Mouse (Mus musculus): ENCODE data around the gene Slc37a3.

Gene Slc37a3

DNA sequence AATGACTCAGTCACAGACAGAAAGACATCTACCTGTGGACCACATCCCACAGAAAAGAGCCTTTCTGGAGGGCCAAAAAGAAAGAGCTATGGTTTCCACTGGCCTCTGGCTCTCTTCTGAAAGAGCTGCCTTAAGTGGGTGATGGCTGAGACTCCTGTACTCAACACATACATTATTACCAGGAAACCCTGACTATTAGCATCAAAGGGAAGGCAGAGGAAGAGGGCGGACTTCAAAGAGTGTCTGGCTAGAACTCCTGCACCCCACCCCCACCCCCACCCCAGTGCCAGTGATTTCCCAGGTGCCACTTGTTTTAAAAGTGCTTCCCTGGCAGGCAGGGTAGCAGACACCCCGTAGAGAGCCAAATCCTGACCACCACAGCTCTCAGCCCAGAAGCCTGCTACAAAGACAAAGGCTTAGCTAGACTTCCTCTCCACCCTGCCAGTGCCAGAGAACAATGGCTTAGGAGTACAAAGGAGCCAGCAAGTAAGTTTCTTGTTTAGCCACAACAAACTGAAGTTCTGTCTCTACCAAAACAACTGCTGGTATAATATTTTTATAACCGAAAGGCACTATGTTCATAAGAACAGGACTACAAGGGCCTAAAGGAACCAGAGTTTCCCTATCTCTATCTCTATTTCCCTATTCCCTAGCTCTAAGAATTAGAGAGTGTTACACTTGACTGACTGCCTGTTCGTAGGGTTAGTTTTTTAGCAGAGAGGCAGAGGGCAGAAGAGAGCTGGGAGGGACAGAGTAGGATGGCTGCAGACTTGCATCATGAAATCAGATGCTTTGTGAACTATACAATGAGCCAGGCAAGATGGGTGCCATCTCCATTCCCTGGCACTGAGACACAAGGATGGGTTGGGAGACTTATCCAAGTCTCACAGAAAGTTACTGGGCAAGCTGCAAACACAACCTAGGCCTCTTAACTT, 29.3 kb downstream of the Slc37a3 start:
- ChIA-PET CTCF (interaction anchor here in 3 of 4 experiments (0.5 to 1.8 kb wide), 17 partner anchors 8 to 435 kb away, joined by 3 to 5 read pairs (median 3); partner anchors contain the start of gene Slc37a3 (in 1 of the 3)), POLR2A (interaction anchor here (0.6 to 3.6 kb wide), 61 partner anchors 8 to 421 kb away, joined by 3 to 20 read pairs (median 4); partner anchors contain the start of genes Slc37a3 (in 3 of the 4), Dennd2a (in 1 of the 4), Mkrn1 (in 1 of the 4) and Parp12 (in 1 of the 4))

DNA sequence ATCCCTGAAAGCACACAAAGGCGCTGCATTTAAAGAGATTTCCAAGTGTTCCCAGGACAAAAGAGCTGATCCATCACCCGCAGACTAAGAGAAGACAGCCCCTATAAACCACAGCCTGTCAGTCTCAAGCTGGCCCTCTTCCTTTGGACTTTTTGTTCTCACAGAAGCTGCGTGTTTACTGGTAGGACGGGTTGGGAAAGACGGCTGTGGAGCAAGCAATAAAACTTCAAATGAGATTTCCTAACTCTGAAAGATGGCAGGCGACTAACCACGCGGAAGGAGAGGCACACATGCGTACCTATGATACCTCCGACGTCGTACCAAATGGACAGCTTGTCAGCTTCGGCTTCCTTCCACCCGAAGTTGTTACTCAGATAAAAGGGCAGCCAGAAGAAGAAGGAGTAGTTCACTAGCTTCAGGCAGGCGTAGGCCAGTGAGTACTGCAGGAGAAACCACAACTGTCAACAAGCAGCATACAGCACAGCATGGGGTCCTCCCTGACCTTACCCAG, 30.4 kb downstream of the Slc37a3 start:
- ChIA-PET POLR2A (interaction anchor here in 3 of 4 experiments (0.6 to 3.6 kb wide), 27 partner anchors 8 to 210 kb away, joined by 3 to 20 read pairs (median 4); partner anchors contain the start of genes Dennd2a (in 1 of the 3) and Slc37a3 (in 1 of the 3)), CTCF (interaction anchor here in 2 of 4 experiments (0.6 to 1.8 kb wide), 6 partner anchors 12 to 137 kb away, joined by 3 to 5 read pairs (median 4); no protein-coding TSS in a partner anchor)

DNA sequence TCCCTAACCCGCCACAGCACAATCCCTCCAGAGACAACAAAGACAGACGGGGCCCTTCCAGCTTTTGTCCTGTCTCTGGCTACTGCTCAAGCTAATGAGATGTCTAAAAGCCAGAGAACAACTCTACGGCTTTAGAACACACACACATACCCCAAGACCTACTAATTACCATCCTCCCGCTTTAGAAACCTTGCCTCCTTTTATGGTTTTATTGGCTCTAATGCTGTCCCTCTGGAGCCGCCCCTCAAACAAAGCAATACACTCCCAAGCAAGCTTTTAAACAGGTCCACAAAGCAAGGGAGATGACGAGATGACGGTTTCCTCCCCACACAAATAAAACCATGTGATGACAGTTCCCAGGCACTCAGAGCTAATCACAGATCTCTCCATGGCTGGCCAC, 32.0 kb downstream of the Slc37a3 start:
- CTCF ChIA-PET = interaction anchor here in 3 of 4 experiments (0.6 to 0.9 kb wide), 3 partner anchors 10 to 199 kb away, joined by 3 to 4 read pairs (median 3); no protein-coding TSS in a partner anchor
- POLR2A ChIA-PET = interaction anchor here in 1 of 4 experiments (1.0 to 2.2 kb wide), 3 partner anchors 9 to 50 kb away, joined by 3 to 6 read pairs (median 3); no protein-coding TSS in a partner anchor

DNA sequence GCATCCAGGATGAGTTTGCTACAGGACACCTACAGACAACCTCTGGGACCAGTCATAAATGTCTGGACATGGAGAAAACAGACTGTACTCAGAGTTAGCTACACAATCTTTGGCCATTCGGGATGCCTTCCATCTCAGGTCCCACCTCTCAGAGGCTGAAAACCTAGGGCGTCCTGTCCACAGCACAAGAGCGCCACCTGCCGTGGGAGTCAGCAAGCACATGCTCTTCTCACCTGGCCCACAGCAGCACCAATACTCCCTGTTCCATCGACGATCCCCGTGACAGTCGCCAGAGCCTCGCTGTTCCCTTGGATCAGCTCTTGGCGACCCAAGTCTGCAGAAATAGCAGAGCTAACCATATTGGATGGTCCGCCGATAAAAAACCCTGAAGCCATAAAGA, 33.5 kb downstream of the Slc37a3 start:
- ChIA-PET POLR2A (interaction anchor here in 2 of 4 experiments (0.6 to 2.2 kb wide), 6 partner anchors 9 to 68 kb away, joined by 3 to 6 read pairs (median 4); no protein-coding TSS in a partner anchor), CTCF (interaction anchor here (0.5 to 1.2 kb wide), 11 partner anchors 18 to 657 kb away, joined by 3 to 5 read pairs (median 3); partner anchors contain the start of gene Slc37a3 (in 1 of the 4))

DNA sequence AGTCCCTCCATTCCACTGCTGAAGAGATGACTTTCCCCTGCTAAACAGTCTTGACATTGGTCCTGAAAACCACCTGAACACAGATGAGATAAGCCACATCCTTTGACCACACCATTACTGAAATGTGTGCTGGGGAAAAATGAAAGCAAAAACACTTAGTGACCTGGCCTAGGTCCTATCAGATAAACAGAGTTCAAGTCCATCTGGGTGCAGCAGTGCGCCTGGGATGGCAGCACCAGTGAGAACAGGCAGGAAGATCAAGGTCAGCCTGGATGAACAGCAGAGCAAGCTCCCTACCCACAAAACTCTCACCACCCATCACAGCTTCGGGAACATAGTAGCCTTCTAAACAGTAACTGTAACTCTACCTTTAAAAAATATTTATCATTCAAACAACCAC, 35.7 kb downstream of the Slc37a3 start:
- CTCF ChIA-PET = interaction anchor here in 1 of 4 experiments (0.5 kb wide), 1 partner anchor 225 kb away, joined by 5 read pairs; no protein-coding TSS in a partner anchor
- POLR2A ChIA-PET = interaction anchor here in 2 of 4 experiments (0.6 to 1.3 kb wide), 2 partner anchors 28 to 46 kb away, joined by 3 read pairs; no protein-coding TSS in a partner anchor

DNA sequence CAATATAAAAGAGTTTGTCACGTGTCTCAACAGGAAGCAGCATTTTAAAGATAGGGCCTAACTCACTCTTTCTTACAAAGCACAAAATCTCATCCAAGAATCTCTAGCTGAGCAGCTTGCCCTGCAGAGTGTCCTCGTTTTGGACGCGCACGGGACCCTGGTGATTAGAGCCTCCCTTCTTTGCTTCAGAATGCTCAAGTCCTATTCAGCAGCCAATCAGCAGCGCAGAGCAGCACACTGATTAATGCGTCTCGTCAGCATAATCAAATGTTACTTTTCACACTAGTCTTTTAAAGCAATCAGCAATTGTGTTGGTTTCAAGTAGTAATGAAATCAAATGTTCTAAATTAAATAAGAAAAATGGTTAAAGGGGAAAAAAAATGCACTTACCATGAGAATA, 39.1 kb downstream of the Slc37a3 start:
- ChIA-PET CTCF (interaction anchor here (0.5 to 1.7 kb wide), 5 partner anchors 19 to 151 kb away, joined by 3 to 13 read pairs (median 3); no protein-coding TSS in a partner anchor), POLR2A (interaction anchor here in 2 of 4 experiments (0.5 to 3.6 kb wide), 4 partner anchors 10 to 96 kb away, joined by 3 to 20 read pairs (median 3); no protein-coding TSS in a partner anchor)

DNA sequence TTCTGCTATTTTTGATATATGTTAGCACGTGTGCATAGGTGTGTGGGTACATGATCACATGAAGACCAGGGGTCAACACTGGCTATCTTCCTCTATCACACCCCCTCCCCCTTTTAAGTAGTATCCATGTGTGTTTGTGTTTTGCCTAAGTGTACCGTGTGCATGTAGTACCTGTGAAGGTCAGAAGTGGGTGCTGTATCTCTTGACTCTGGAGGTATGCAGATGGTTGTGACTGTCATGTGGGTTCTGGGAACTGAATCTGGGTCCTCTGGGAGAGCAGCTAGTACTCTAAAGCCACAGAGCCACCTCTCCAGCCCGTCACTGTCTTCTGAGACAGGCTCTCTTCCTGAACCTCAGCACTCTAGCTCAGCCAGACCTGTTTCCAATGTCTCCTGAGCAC, 42.6 kb downstream of the Slc37a3 start:
- ChIA-PET POLR2A (interaction anchor here in 2 of 4 experiments (0.8 to 1.6 kb wide), 8 partner anchors 9 to 43 kb away, joined by 3 to 8 read pairs (median 4); partner anchors contain the start of gene Slc37a3 (in 1 of the 2)), CTCF (interaction anchor here in 2 of 4 experiments (0.6 to 1.5 kb wide), 4 partner anchors 10 to 311 kb away, joined by 3 to 8 read pairs (median 4); no protein-coding TSS in a partner anchor)

DNA sequence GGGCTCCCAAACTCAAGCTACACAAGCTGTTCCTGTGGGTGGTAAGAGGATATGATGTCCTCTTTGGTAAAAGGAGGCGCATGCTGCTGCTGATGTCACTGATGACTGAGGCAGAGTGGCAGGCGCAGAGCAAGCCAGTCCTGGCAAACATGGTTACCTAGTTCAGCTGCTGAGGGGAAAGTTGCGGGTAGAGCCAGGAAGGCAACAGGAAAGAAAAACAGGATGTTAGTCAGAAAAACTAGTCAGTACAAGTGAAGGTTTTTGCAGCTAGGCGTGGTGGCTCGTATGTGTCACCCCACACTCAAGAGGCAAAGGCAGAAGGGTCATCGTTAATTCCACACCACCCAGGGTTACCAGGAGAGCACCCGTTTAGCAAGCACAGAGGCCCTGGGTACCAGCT, 43.3 kb downstream of the Slc37a3 start:
- POLR2A ChIA-PET = no interaction called here
- CTCF ChIA-PET = interaction anchor here in 2 of 4 experiments (0.6 to 1.5 kb wide), 2 partner anchors 13 to 41 kb away, joined by 3 to 5 read pairs; no protein-coding TSS in a partner anchor

DNA sequence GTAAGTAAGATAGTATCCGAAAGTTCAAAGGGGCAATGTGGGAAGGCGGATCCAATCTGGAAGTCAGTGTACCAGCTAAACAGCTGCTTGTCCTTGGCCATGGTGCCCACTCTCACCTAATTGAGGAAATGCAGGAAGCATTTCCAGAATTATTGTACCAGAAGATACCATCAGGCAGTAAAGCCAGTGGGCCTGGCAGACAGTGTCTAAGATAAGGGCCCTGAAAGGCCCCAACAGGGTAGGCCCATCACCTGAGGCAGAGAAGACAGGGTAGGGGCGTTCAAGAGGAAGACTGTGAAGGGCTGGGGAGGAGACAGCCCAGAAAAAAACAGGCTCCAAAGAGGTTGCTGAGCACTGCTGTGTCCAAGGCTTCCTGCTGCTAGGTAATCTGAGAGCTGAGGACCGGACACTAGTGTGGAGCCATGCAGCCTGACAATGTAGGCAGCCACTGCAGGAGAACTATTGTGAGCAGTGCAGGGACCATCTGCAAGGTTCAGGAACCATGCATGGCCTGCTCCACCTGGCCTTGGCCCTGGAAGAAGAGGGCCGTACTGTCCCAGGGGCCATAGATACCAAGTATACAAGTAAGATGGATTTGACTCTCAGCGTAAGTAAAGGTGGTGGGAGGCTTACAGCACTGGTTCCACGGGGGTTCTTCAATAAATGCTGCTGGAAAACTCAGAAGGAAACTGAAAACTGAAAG, 45.3 kb downstream of the Slc37a3 start:
- ChIA-PET POLR2A (interaction anchor here in 2 of 4 experiments (0.5 to 2.7 kb wide), 2 partner anchors 15 to 99 kb away, joined by 3 to 12 read pairs; no protein-coding TSS in a partner anchor), CTCF (no interaction called here)

DNA sequence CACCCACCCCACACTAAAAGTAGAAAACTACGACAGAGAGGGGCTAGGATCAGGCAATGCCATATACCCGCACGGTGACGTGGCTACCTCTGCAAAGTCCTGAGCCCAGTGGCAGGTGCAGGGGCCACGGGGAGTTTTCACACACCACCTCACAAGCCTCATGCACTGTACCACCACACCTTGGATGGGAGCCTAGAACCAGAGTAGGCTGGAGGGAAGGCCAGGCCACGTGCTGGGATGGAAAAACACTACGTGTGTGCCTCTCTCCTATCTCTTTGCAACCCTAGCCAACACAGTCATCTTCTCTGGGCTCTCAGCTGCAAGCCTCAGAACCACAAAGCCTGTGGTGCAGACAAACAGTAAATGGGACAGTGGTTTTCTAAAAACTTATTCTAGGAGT, 46.5 kb downstream of the Slc37a3 start:
- CTCF ChIA-PET = no interaction called here
- POLR2A ChIA-PET = interaction anchor here in 2 of 4 experiments (0.8 to 3.0 kb wide), 3 partner anchors 12 to 35 kb away, joined by 3 to 12 read pairs (median 7); no protein-coding TSS in a partner anchor

DNA sequence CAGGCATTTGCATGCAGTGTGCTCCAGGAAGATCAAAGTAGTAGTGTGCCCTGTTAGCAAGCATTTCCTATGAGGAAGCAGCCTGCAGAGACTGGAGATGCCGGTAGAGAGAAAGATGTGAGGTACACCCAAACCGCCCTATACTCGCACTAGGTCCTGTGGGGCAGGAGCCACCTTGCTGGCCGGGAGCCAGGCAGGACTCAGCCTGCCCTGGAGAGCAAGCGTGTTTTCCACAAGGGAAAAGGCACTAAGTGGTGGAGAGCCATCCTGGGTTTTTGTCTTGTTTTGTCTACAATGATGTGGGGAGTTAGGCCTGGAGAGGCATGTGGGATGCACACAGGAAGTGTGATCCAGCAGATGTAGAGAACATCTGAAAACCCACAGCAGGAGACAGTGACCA, 57.2 kb downstream of the Slc37a3 start:
- CTCF ChIA-PET = interaction anchor here in 1 of 4 experiments (1.2 kb wide), 1 partner anchor 10 kb away, joined by 3 read pairs; no protein-coding TSS in a partner anchor
- POLR2A ChIA-PET = interaction anchor here in 3 of 4 experiments (0.6 to 2.8 kb wide), 9 partner anchors 9 to 408 kb away, joined by 3 to 8 read pairs (median 5); partner anchors contain the start of gene Dennd2a (in 1 of the 3)

DNA sequence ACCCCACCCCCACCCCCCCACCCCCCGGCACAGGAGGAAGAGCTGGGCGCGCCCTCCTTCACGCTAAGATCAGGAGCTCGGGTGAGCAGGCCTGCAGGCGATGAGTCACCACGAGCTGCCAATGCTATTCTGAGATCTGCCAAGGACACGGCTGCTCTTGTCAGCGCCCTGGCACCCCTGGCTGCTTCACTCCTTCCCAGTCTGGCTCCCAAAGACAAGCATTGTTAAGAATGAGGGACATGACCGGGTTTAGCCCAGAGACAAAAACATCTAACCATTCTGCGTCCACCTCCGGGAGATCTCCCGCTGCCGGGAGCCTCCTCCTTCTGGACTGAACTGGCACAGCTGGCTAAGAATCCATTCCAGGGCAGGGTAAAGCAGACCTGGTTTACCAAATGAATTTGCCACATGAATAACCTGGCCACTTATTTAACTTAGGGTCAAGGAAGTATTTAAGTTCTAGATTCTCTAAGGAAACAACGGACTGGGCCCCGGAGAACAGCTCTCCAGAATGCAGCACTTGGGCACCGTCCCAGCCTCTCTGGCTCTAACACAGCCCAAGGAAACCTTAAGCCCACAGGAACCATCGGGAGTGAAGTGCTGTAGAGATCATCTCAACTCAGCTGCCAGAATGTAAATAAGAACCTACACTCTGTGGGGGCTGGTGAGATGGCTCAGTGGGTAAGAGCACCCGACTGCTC, 58.3 kb downstream of the Slc37a3 start:
- POLR2A ChIA-PET = interaction anchor here in 3 of 4 experiments (0.6 to 3.3 kb wide), 22 partner anchors 9 to 407 kb away, joined by 3 to 11 read pairs (median 4); partner anchors contain the start of gene Dennd2a (in 1 of the 3)
- CTCF ChIA-PET = interaction anchor here in 2 of 4 experiments (0.6 to 1.2 kb wide), 5 partner anchors 11 to 167 kb away, joined by 3 to 13 read pairs (median 3); no protein-coding TSS in a partner anchor

DNA sequence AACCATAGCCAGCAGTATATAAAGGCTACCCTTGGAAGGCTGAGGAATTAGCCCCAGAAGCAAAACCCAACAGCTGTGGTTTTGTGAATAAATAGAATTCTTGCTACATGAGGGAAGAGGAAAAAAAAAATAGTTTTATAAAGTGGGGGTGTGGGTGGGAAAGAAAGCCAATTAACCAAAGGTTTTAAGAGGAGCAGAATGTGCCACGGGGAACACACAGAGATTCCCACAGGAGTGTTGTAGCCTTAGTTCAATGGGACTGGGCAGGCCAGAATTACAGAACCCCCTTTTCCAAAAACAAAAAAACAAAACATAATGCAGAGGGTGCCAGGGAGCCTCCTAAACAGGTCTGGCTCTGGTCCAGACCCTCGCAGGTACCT, 58.9 kb downstream of the Slc37a3 start:
- CTCF ChIA-PET = interaction anchor here in 3 of 4 experiments (0.6 to 1.2 kb wide), 4 partner anchors 19 to 145 kb away, joined by 3 to 4 read pairs (median 3); no protein-coding TSS in a partner anchor
- POLR2A ChIA-PET = interaction anchor here in 3 of 4 experiments (0.7 to 3.3 kb wide), 16 partner anchors 11 to 29 kb away, joined by 3 to 11 read pairs (median 6); no protein-coding TSS in a partner anchor

DNA sequence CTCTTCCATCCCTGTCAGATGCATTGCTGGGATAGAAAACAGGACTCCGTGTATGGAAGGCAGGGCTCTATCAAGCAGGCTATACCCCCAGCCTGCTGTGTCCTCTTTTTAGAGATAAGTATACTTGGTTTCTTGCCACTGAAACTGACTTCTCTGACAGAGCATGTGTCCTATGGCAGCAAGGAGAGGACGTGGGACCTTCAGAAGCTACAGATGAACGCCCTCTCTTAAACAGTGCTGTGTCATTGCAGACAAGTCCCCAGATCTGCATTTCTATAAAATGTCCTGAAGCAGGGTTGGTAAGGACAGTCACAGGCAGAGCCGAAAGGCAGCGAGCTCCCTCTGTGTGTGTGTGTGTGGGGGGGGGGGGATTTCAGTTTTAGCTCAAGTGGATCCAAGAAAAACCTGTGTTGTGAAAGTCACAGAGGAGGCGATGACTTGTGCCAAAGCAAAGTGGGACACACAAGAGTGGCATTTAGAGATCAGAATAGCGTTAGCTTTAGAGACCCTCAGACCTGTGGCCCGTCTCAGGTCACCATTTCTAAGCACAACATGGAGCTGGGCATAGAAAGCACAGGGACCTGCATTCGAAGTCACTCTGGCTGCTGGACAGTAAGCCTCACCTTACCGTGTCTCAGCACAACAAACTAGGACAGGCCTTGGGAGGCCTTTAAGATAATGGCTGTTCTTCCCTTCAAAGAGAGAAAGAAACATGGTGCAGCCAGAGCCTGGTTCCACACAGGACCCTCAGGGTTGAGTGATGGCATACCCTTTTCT, 59.4 kb downstream of the Slc37a3 start:
- POLR2A ChIA-PET = interaction anchor here in 3 of 4 experiments (0.7 to 3.3 kb wide), 19 partner anchors 10 to 80 kb away, joined by 3 to 11 read pairs (median 6); no protein-coding TSS in a partner anchor
- CTCF ChIA-PET = interaction anchor here (0.6 to 1.2 kb wide), 7 partner anchors 40 to 392 kb away, joined by 3 to 7 read pairs (median 3); no protein-coding TSS in a partner anchor

DNA sequence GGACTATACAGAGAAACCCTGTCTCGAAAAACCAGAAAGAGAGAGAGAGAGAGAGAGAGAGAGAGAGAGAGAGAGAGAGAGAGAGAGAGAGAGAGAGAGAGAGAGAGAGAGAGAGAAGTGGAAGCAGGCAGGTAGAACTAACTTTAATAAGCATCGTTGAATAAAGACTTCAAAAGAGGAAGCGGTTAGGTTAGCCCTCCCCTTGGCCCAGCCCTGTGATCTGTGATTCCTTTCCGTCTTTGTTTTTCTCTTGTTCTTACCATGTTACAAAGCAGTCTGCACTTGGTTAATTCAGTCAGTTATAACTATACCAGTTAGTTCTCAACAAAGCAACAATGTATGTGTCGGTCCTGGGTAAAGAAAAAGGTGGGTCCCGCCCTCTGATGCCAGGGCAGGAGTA, 61.4 kb downstream of the Slc37a3 start:
- ChIA-PET CTCF (interaction anchor here in 1 of 4 experiments (0.6 kb wide), 1 partner anchor 127 kb away, joined by 3 read pairs; no protein-coding TSS in a partner anchor), POLR2A (interaction anchor here in 2 of 4 experiments (0.7 to 2.2 kb wide), 2 partner anchors 13 to 15 kb away, joined by 5 to 8 read pairs; no protein-coding TSS in a partner anchor)
